Mouse (Mus musculus): ENCODE results near the gene Gadd45g.

The Gadd45g gene

GRCm38 (mm10) chr13:51853301-51854243 is 7.1 kb downstream of the Gadd45g start:
- DNase-seq: no peak

DNA sequence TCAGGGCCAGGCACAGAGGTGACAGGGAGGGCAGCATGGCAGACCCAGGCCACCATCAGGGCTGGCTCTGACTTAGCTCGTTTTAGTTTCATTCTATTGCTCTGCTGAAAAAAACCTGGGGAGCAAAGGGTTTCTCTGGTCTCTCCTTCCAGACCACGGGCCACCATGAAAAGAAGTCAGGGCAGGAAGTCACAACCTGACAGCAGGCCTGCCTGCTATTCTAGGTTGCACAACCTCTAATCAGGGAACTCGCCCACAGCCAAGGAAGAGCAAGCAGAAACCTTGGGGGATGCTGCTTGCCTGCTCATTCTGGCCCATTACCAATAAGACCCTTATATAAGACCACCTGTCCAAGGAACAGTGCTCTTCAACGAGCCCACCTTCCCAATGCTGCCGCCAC is 9.1 kb downstream of the Gadd45g start:
- DNase-seq: no peak

- no peak for DNase-seq
Observed at GRCm38 (mm10) chr13:51857156-51857555, 10.7 kb downstream of the Gadd45g start.

DNA sequence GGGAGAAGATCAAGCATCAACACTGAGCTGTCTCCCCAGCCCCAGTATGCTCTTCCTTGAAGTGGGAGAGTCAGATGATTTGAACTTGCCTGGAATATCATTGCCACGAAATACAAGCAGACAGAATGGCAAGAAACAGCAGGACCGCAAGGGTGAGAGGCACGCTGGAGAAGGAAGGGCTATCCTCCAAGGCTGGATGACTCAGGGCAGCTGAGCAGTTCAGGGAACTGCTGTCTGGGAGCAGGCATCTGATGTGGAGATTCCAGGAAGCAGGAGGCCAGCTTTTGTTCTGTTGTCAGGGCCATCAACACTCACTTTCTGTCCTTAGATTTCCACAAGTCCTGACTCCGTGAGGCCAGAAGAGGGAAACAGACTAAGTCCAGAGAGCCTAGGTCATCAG is 12.0 kb downstream of the Gadd45g start:
- DNase-seq: no peak

DNA sequence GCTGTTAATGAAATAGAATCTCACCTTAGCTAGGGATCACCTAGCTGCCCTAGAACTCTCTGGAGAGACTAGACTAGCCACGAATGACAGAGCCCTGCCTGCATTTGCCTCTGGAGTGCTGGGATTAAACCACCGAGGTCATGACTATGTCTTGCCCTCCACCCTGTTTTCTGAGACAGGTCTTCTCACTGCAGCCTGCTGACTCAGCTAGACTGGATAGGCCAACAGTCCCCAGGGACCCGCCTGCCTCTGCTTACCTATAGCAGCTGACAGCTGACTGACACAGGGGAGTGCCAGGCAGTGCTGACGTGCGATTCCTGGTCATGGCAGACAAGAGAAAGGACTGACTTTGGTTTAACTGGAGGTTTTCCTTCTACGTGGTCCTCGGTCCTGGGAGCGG is 12.7 kb downstream of the Gadd45g start:
- DNase-seq: no peak

- no peak for DNase-seq
Observed at GRCm38 (mm10) chr13:51859798-51860197, 13.3 kb downstream of the Gadd45g start.

DNA sequence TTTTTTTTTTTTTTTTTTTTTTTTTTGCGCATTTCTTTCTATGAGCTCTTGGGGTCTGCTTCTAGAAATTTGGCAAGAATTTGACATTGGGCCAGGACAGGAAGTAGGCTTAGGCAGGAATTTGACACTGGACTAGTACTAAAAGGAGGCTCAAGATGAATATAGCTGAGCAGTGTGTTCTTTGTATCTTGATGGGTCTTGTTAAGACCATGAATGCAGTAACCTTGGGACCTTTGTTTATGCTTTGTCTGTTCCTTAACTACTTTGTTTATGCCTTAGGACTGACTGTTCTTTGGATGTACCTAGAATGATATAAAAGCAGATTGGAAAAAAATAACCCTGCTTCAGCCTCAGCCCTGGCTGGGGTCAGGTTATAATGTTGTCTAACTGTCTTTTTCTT is 16.3 kb downstream of the Gadd45g start:
- no peak for DNase-seq

GRCm38 (mm10) chr13:51866151-51866659 is 19.7 kb downstream of the Gadd45g start:
- peak in 1 of 2 experiments; percentile 48 for DNase-seq

DNA sequence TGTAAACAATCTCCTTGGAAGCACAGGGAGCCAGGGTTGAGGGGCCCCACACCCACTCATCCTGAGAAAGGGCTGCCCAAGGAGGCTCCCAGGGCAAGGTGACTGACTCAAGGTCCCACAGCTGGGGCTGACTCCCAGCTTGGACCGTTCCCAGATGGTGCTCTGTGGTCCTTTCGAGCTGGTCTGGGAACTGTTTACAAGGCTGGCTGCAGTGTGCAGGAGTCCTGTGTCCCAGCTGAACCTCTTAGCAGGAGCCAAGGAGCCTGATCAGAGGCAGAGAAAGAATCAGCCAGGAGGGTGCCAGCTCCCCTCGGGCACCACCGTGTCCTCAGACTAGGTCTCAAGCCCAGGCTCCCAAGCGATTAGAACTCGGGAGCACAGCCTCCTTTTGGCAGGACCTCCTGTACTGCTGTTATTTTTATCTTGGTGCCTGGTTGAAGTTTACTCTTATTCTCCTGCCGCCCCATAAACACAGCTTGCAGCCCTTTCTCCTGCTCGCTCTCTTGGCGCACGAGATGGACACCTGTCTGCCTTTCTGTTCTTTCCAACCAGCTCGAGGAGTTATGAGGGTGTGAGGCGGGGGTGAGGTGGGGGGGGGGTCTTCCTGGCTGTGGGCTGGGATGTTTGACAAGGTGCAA is 22.1 kb downstream of the Gadd45g start:
- no peak for DNase-seq

DNA sequence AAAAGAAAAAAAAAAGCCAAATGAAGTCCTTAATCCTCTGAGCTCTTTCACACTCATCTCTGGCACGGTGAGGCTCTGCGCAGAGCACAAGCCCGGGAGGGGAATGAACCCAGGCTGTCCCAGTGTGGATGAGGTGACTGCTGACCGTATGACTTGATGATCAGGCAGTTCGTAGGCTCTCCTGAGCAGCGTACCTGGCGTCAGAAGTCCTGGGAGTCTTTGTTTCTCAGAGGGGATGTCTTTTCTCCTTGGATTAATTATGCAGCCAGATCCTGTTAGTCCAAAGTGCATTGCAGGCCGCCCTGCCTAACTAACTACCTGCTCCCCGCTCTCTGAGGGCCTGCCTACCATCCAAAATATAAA is 22.6 kb downstream of the Gadd45g start:
- no peak for DNase-seq

GRCm38 (mm10) chr13:51871148-51871547 is 24.7 kb downstream of the Gadd45g start:
- DNase-seq: no peak

DNA sequence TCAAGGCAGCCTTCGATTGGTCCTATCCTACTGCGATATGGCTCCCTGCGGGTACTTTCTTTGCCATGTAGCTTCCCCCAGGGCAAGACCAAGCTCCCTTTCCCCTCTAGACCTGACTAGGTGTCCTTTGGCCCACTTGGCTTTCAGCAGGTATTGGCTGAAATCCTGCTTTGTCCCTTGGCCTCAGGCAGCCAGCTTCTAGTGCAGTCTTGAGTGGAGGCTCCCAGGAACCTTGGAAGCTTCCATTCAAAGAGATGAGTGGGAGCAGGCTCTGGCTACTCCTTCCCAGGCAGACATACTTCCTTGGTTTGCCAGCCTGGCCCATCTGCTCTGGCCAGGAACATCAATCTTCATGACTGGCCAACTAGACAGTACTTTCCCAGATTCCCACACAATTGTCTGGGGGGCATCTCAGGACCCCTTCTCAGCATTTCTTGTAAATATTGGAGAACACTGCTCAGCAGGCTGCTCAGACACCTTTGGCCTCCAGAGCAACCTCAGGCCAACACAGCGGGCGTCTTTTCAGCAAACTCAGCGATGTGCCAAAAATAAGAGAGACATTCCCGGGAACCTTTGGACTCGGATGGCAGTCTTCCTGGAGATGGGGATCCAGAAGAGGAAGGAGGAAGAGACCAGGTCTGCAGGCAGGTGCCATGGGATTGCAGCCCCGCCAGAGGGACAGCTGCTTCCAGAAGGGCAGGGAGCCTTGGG is 25.9 kb downstream of the Gadd45g start:
- no peak for DNase-seq

DNA sequence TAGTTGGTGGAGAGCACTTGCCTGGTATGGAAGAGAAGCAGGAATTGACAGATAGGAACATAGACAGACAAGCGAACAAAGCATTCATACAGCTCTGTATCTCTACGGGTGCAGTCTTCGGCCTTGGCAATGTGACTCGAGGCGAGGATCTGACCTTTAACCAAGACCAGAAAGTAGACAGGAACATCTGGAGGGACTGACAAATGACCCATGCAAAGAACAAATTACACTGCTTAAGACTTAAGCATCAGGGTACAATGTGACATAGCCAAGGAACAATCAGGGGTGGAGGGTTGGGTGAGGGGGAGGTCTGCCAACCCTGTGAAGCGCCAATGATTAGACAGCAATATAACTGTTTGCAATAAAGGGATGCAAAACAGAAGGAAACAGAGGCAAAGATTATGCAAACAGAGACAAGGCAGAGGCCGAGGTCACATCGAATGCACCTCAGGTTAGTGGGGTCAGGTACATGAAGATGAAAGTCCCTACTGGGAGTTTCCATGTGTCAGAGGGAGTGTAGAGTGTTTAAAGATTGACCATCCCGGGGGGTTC is 26.6 kb downstream of the Gadd45g start:
- DNase-seq: no peak

DNA sequence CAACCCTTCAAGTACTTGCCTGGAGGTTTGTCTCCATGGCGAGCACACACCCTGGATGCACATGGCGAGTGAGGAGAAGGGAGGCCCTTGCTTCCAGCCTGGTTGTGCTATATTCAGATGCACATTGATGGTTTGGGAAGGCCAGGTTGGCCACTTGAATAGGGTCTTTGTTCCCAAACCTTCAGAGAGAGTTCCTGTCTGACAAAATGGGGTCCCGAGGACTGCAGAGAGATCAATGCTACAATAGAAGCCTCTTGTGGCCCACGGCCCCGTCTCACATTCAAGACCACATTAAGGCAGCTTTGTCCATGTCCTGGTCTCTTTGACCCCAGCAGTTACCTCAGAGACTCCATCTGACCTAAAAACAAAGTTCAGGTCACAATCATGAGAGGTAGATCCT is 27.3 kb downstream of the Gadd45g start:
- no peak for DNase-seq

GRCm38 (mm10) chr13:51876131-51876530 is 29.7 kb downstream of the Gadd45g start:
- no peak for DNase-seq

DNA sequence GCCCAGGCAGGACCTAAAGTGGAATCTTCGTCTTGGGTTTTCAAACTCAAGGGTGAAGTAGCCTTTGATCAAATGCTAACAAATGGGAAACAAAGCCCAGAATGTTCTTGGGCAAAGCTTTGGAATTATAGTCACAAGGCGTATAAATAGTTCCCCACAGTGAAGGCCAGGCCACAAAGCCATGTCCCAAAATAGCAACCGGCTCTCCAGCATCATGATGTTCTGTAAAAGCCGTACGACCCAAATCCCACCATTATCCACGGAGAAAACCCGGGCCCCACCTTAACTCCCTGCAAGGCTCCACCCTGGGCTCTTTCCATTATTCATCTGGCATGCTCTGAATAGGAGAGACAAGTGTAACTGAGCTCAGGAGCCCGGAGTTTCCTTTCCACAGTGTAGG is 32.3 kb downstream of the Gadd45g start:
- DNase-seq: no peak

DNA sequence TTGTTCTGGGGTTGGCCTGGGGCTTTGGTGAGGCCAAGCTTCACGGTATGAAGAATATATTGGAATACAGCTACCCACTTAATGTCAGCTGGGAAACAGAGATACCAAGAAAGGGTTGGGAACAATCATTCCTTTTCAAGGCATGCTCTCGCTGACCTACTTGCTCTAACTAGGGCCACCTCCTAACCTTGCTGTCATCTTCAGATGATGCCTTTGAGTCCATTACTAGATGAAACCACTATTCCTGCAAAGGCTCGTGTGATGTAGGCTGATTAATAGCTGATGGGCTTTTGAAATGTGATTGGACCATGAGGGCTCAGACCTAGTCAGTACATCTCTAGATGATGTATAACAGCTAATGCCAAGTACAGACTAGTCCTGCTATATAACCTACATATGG is 33.1 kb downstream of the Gadd45g start:
- no peak for DNase-seq

GRCm38 (mm10) chr13:51880019-51880418 is 33.5 kb downstream of the Gadd45g start:
- no peak for DNase-seq

GRCm38 (mm10) chr13:51881271-51882128 is 35.0 kb downstream of the Gadd45g start:
- DNase-seq: no peak

GRCm38 (mm10) chr13:51882218-51882617 is 35.7 kb downstream of the Gadd45g start:
- DNase-seq: peak in 1 of 2 experiments; percentile 27

- no peak for DNase-seq
Observed at GRCm38 (mm10) chr13:51884250-51884649, 37.8 kb downstream of the Gadd45g start.

GRCm38 (mm10) chr13:51885594-51885993 is 39.1 kb downstream of the Gadd45g start:
- DNase-seq: no peak
